Comparison of ENCODE assay signal across 8 mouse cellular contexts in genomic region chr6:50456706-50457105, GRCm38 (mm10). TPM values are rescaled to one million over a fixed set of nuclear protein-coding genes. Genes with fewer than 3 reads are reported as not detected.
A peak's percentile ranks its signal among the peaks of the same experiment; 100 is the strongest.
DNase-seq lines count a peak whose midpoint lies in the region; ATAC-seq and TF ChIP-seq lines count a peak whose summit lies in the region.

No protein-coding gene starts in this region.

- H3K9ac ChIP-seq in heart, embryonic 13.5 days: peak overlapping the region; percentile 25; the same call in 1 of the 2 replicates
- H3K9ac ChIP-seq in midbrain, embryonic 11.5 days (ENCODE audit: low read length): peak overlapping the region; percentile 40; the same call in 1 of the 2 replicates

- no peak for DNase-seq in heart, adult 8-10 months (ENCODE audit: low spot score)
- DNase-seq in hindbrain, embryonic 10.5 days (ENCODE audit: low spot score): no peak
- DNase-seq in midbrain, embryonic 11.5 days (ENCODE audit: low spot score, missing footprints): no peak
- no peak for DNase-seq in adrenal gland, adult 8-10 months
- DNase-seq in embryo, embryonic 9.5 days (ENCODE audit: extremely low spot score): no peak
- no peak for DNase-seq in thymus, postnatal 4 days

- no peak for TF ChIP-seq POLR2A in bone marrow macrophage, adult 2 months (IDR thresholded peaks at IDR 0.05; ENCODE audit: borderline replicate concordance, low read depth, low read length)

- H3K4me1 ChIP-seq in heart, embryonic 13.5 days: peaks cover 33% of the 10 kb centered on the region
- H3K4me1 ChIP-seq in bone marrow macrophage, adult 2 months (ENCODE audit: control insufficient read depth, insufficient read depth, low read length): peaks cover 53% of the 10 kb centered on the region
- peaks cover 29% of the 10 kb centered on the region for H3K4me1 ChIP-seq in hindbrain, embryonic 10.5 days (replicated peaks)
- peaks cover 15% of the 10 kb centered on the region for H3K4me1 ChIP-seq in midbrain, embryonic 11.5 days (ENCODE audit: control insufficient read depth, insufficient read depth, low read length)

- no peak overlapping the region for H3K27ac ChIP-seq in heart, embryonic 13.5 days (replicated peaks)
- peak overlapping the region; percentile 43 for H3K27ac ChIP-seq in bone marrow macrophage, adult 2 months (ENCODE audit: insufficient read depth, low read depth, low read length)
- peak overlapping the region; percentile 88; the same call in 1 of the 2 replicates for H3K27ac ChIP-seq in hindbrain, embryonic 10.5 days
- H3K27ac ChIP-seq in midbrain, embryonic 11.5 days (ENCODE audit: low read depth, low read length): no peak overlapping the region

- no peaks in the 10 kb centered on the region for H3K9me3 ChIP-seq in heart, embryonic 13.5 days
- H3K9me3 ChIP-seq in hindbrain, embryonic 10.5 days: no peaks in the 10 kb centered on the region
- H3K9me3 ChIP-seq in midbrain, embryonic 11.5 days (ENCODE audit: control insufficient read depth, low read length): no peaks in the 10 kb centered on the region

- H3K36me3 ChIP-seq in heart, embryonic 13.5 days: no peaks in the 10 kb centered on the region
- H3K36me3 ChIP-seq in hindbrain, embryonic 10.5 days: no peaks in the 10 kb centered on the region
- no peaks in the 10 kb centered on the region for H3K36me3 ChIP-seq in midbrain, embryonic 11.5 days (ENCODE audit: control insufficient read depth, insufficient read depth, low read length)

- TF ChIP-seq CTCF in bone marrow macrophage, adult 2 months (IDR thresholded peaks at IDR 0.05; ENCODE audit: low read depth, low read length): no peak

- H3K4me2 ChIP-seq in heart, embryonic 13.5 days: peak overlapping the region; percentile 84
- H3K4me2 ChIP-seq in midbrain, embryonic 11.5 days: peak overlapping the region; percentile 93

- no peak for ATAC-seq in heart, embryonic 13.5 days (ENCODE audit: extremely low read depth, insufficient number of reproducible peaks, low FRiP score, low TSS enrichment)
- ATAC-seq in midbrain, embryonic 11.5 days (ENCODE audit: low FRiP score): no peak

- H3K27me3 ChIP-seq in heart, embryonic 13.5 days (replicated peaks): no peaks in the 10 kb centered on the region
- peaks cover 17% of the 10 kb centered on the region; the same call in 1 of the 2 replicates for H3K27me3 ChIP-seq in hindbrain, embryonic 10.5 days (ENCODE audit: insufficient read depth, poor library complexity, severe bottlenecking)
- H3K27me3 ChIP-seq in midbrain, embryonic 11.5 days (ENCODE audit: control insufficient read depth, insufficient read depth, low read length): no peaks in the 10 kb centered on the region; the same call in 1 of the 2 replicates

- peak overlapping the region; percentile 72 for H3K4me3 ChIP-seq in heart, embryonic 13.5 days
- H3K4me3 ChIP-seq in bone marrow macrophage, adult 2 months (ENCODE audit: insufficient read depth, low read length): peak overlapping the region; percentile 83
- H3K4me3 ChIP-seq in hindbrain, embryonic 10.5 days: peak overlapping the region; percentile 80
- H3K4me3 ChIP-seq in midbrain, embryonic 11.5 days (ENCODE audit: low read depth, low read length): peak overlapping the region; percentile 71; the same call in 1 of the 2 replicates

- WGBS in heart, embryonic 13.5 days: 64% methylated on average over 14 of the region's 14 CpGs
- 68% methylated on average over 14 of the region's 14 CpGs for WGBS in hindbrain, embryonic 10.5 days
- WGBS in midbrain, embryonic 11.5 days: 77% methylated on average over 14 of the region's 14 CpGs

RNA-seq across cellular contexts. Expression of gene Osbpl3, which starts 0.7 kb away (rescaled TPM):
- polyA plus RNA-seq in heart, embryonic 13.5 days (2015; fragmentation: Nextera tagmentation; extraction: Ambion mirVana): 11.8 and 11.9 TPM in 2 replicates
- 10 to 100 TPM; 20.2 to 31.0 (median 25.7) TPM for total RNA-seq in heart, adult 8-10 months (2022)
- polyA plus RNA-seq in bone marrow macrophage, adult 2 months (2012; ENCODE audit: insufficient read depth, insufficient read length, missing spikeins): 23.4 and 26.4 TPM in 2 replicates
- 6.2 and 6.6 TPM in 2 replicates for polyA plus RNA-seq in hindbrain, embryonic 10.5 days (2016; fragmentation: Nextera tagmentation; extraction: Ambion mirVana)
- polyA plus RNA-seq in midbrain, embryonic 11.5 days (2014; fragmentation: Nextera tagmentation; extraction: Ambion mirVana): 6.7 and 7.3 TPM in 2 replicates
- total RNA-seq in adrenal gland, adult 8-10 months (2022): 100 to 1,000 TPM in 2 of 4 experiments, 10 to 100 TPM in 2; 50.9 to 211 (median 116) TPM

Comparison
In these comparisons a context has a peak if more than half of its experiments do, and no peak if none do; other contexts are left out.
1. H3K27ac ChIP-seq: peak in bone marrow macrophage, adult 2 months (single experiment) and hindbrain, embryonic 10.5 days (single experiment); none in heart, embryonic 13.5 days (single experiment) and midbrain, embryonic 11.5 days (single experiment).
2. Peak in every context shown above with its lines, with median percentiles within 50 percentile points of each other: H3K4me3 ChIP-seq.